ENCODE assay signal across 27 mouse cellular contexts in the genomic region with DNA sequence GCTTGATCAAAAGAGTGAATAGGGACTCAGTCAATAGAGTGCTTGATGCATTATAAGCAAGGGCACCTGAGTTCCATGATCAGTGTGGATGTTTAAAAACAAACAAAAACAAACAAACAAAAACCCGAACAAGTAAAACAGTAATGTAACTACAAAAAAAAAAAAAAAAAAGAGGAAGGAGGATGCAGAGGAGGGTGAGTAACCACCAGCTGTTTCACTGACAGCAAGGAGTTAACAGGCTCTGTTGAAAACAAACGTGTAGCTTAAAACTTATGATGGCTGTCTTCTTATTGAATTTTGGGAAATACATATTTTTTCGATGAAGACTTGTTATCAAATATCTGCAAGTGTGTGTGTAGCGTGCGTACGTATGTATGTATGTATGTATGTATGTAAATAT. TPM values are rescaled to one million over a fixed set of nuclear protein-coding genes. Genes with fewer than 3 reads are reported as not detected.
"Had no signal": no experiment of that assay in that cellular context is flagged by ENCODE, and none has a peak within 500 bp of the region (broad histone marks: within the 10 kb centered on the region; RNA-seq: fewer than 3 reads in every experiment).

No protein-coding gene starts in this region.

- H3K4me1 ChIP-seq: embryonic facial prominence, embryonic 10.5 days; embryonic facial prominence, embryonic 12.5 days; embryonic facial prominence, embryonic 13.5 days; embryonic facial prominence, embryonic 15.5 days; forebrain, embryonic 12.5 days; forebrain, embryonic 13.5 days; forebrain, embryonic 15.5 days; heart, embryonic 10.5 days had no signal

- H3K27ac ChIP-seq: embryonic facial prominence, embryonic 10.5 days; embryonic facial prominence, embryonic 12.5 days; embryonic facial prominence, embryonic 13.5 days; embryonic facial prominence, embryonic 15.5 days; forebrain, embryonic 10.5 days; forebrain, embryonic 12.5 days; forebrain, embryonic 13.5 days; forebrain, embryonic 15.5 days; gastrocnemius, adult 2 months; heart, adult 2 months; heart, embryonic 10.5 days had no signal

- H3K9ac ChIP-seq: embryonic facial prominence, embryonic 12.5 days; embryonic facial prominence, embryonic 13.5 days; embryonic facial prominence, embryonic 15.5 days; forebrain, embryonic 12.5 days; forebrain, embryonic 13.5 days; forebrain, embryonic 15.5 days; forebrain, postnatal 0 days had no signal

- H3K4me2 ChIP-seq: embryonic facial prominence, embryonic 12.5 days; embryonic facial prominence, embryonic 13.5 days; embryonic facial prominence, embryonic 15.5 days; forebrain, embryonic 12.5 days; forebrain, embryonic 13.5 days; forebrain, embryonic 15.5 days had no signal

- DNase-seq: cerebellum, adult 9-11 months; cerebellum, postnatal 10 days; cerebellum, postnatal 14 days; cerebellum, postnatal 25 days; cerebellum, postnatal 36 days; embryo, embryonic 11 days; forebrain, postnatal 0 days; gastrocnemius, adult 2 months; gastrocnemius, postnatal 10 days; gastrocnemius, postnatal 14 days; gastrocnemius, postnatal 25 days; gastrocnemius, postnatal 36 days; heart, adult 11 months; heart, adult 18-20 months; heart, adult 2 months had no signal

- H3K9me3 ChIP-seq: embryonic facial prominence, embryonic 10.5 days; embryonic facial prominence, embryonic 12.5 days; embryonic facial prominence, embryonic 13.5 days; embryonic facial prominence, embryonic 15.5 days; forebrain, embryonic 10.5 days; forebrain, embryonic 12.5 days; forebrain, embryonic 13.5 days; forebrain, embryonic 15.5 days; heart, embryonic 10.5 days had no signal

- H3K27me3 ChIP-seq: embryonic facial prominence, embryonic 12.5 days; embryonic facial prominence, embryonic 13.5 days; embryonic facial prominence, embryonic 15.5 days; forebrain, embryonic 12.5 days; forebrain, embryonic 13.5 days; forebrain, embryonic 15.5 days had no signal

- H3K36me3 ChIP-seq: embryonic facial prominence, embryonic 10.5 days; embryonic facial prominence, embryonic 12.5 days; embryonic facial prominence, embryonic 13.5 days; embryonic facial prominence, embryonic 15.5 days; forebrain, embryonic 10.5 days; forebrain, embryonic 12.5 days; forebrain, embryonic 15.5 days; heart, embryonic 10.5 days had no signal

- H3K4me3 ChIP-seq: embryonic facial prominence, embryonic 10.5 days; embryonic facial prominence, embryonic 12.5 days; embryonic facial prominence, embryonic 13.5 days; embryonic facial prominence, embryonic 15.5 days; erythroblast, embryonic 14.5 days; forebrain, embryonic 10.5 days; forebrain, embryonic 12.5 days; forebrain, embryonic 13.5 days; forebrain, embryonic 15.5 days; gastrocnemius, adult 2 months; heart, adult 2 months; heart, embryonic 10.5 days had no signal

RNA-seq across cellular contexts. Expression of gene C1ql3, which starts 37.0 kb away (rescaled TPM):
- total RNA-seq: common myeloid progenitor, adult 5-6 weeks; granulocyte monocyte progenitor cell, adult 5-6 weeks; heart, adult 2 months had no signal
- polyA plus RNA-seq: erythroblast, embryonic 14.5 days; heart, adult 2 months had no signal
